Mouse (Mus musculus) embryonic facial prominence, embryonic 13.5 days (tissue): ENCODE measurements around the gene Ess2. TPM values are rescaled to one million over a fixed set of nuclear protein-coding genes. Genes with fewer than 3 reads are reported as not detected.

Experiments used
- polyA plus RNA-seq: library from polyadenylated mRNA; unstranded; fragments of >200 nt; fragmentation: Nextera tagmentation; extraction: Ambion mirVana; gene quantifications from 2 replicates; pipeline ENCODE4 v1.2.1, GENCODE M21; 2015

Gene Ess2
- polyA plus RNA-seq, 1 experiment from 2014 or later = 46.9 TPM

Other genes starting within 250 kb of the Ess2 start
- gene Med15, start 178.5 kb downstream of the Ess2 start, polyA plus RNA-seq = 53.3 and 56.4 TPM in 2 replicates
- gene Klhl22, start 151.7 kb downstream of the Ess2 start, polyA plus RNA-seq = 88.8 and 97.7 TPM in 2 replicates
- 30.9 and 39.0 TPM in 2 replicates for gene Scarf2, start 114.1 kb downstream of the Ess2 start, polyA plus RNA-seq
- 0.36 and 0.45 TPM in 2 replicates for gene B830017H08Rik, start 78.2 kb downstream of the Ess2 start, polyA plus RNA-seq
- gene Car15, start 73.0 kb downstream of the Ess2 start, polyA plus RNA-seq = 2.2 and 3.0 TPM in 2 replicates
- 0.14 and 0.39 TPM in 2 replicates for gene Gm20518, start 19.7 kb downstream of the Ess2 start, polyA plus RNA-seq
- 0.14 TPM in 1 of 2 replicates, not detected in the other for gene Tssk1, start 17.1 kb downstream of the Ess2 start, polyA plus RNA-seq
- 96.8 and 97.0 TPM in 2 replicates for gene Dgcr2, start 12.8 kb downstream of the Ess2 start, polyA plus RNA-seq
- gene Tssk2, start 12.7 kb downstream of the Ess2 start, polyA plus RNA-seq = 0.20 TPM in 1 of 2 replicates, not detected in the other
- gene Gsc2, start 3.7 kb upstream of the Ess2 start, polyA plus RNA-seq = not detected in 2 replicates
- 77.7 and 90.5 TPM in 2 replicates for gene Slc25a1, start 16.9 kb upstream of the Ess2 start, polyA plus RNA-seq
- not detected in 2 replicates for gene Vpreb2, start 69.1 kb upstream of the Ess2 start, polyA plus RNA-seq
- 118 and 123 TPM in 2 replicates for gene Dgcr6, start 141.5 kb upstream of the Ess2 start, polyA plus RNA-seq
- 8.2 and 10.5 TPM in 2 replicates for gene Prodh, start 178.9 kb upstream of the Ess2 start, polyA plus RNA-seq
- gene Rtn4r, start 216.3 kb upstream of the Ess2 start, polyA plus RNA-seq = 5.6 and 6.3 TPM in 2 replicates